Mouse (Mus musculus): Measurements from ENCODE around the gene Shq1. TPM values are rescaled to one million over a fixed set of nuclear protein-coding genes. Genes with fewer than 3 reads are reported as not detected.

Shq1 gene
- total and polyA plus RNA-seq, 3 experiments = 4.5 to 8.6 (median 8.5) TPM

- no peak for DNase-seq
These were observed 2.1 kb downstream of the Shq1 start for GRCm38 (mm10) chr6:100668858-100669257.

- DNase-seq = no peak
These were observed 3.3 kb downstream of the Shq1 start for GRCm38 (mm10) chr6:100667644-100668043.

GRCm38 (mm10) chr6:100662224-100662623, 8.7 kb downstream of the Shq1 start:
- no peak for DNase-seq

GRCm38 (mm10) chr6:100660395-100660794, 10.6 kb downstream of the Shq1 start:
- DNase-seq = peak; percentile 81

GRCm38 (mm10) chr6:100652535-100652934, 18.4 kb downstream of the Shq1 start:
- no peak for DNase-seq

GRCm38 (mm10) chr6:100647196-100647595, 23.8 kb downstream of the Shq1 start:
- no peak for DNase-seq

GRCm38 (mm10) chr6:100645469-100646201, 25.3 kb downstream of the Shq1 start:
- peak; percentile 79 for DNase-seq

GRCm38 (mm10) chr6:100644631-100645030, 26.3 kb downstream of the Shq1 start:
- peak; percentile 49 for DNase-seq

GRCm38 (mm10) chr6:100642786-100643185, 28.2 kb downstream of the Shq1 start:
- no peak for DNase-seq

- no peak for DNase-seq
These were observed 30.4 kb downstream of the Shq1 start for GRCm38 (mm10) chr6:100640591-100640990.

- no peak for DNase-seq
These were observed 41.9 kb downstream of the Shq1 start for GRCm38 (mm10) chr6:100629086-100629485.

- DNase-seq = no peak
These were observed 42.7 kb downstream of the Shq1 start for GRCm38 (mm10) chr6:100628223-100628622.

GRCm38 (mm10) chr6:100623922-100624321, 47.0 kb downstream of the Shq1 start:
- no peak for DNase-seq

GRCm38 (mm10) chr6:100622861-100623507, 48.0 kb downstream of the Shq1 start:
- DNase-seq = no peak

GRCm38 (mm10) chr6:100620411-100620810, 50.5 kb downstream of the Shq1 start:
- no peak for DNase-seq

- DNase-seq = no peak
These were observed 51.6 kb downstream of the Shq1 start for GRCm38 (mm10) chr6:100619309-100619708.

GRCm38 (mm10) chr6:100616133-100616532, 54.8 kb downstream of the Shq1 start:
- no peak for DNase-seq

- DNase-seq = no peak
These were observed 57.2 kb downstream of the Shq1 start for GRCm38 (mm10) chr6:100613593-100614267.

GRCm38 (mm10) chr6:100610897-100611575, 59.9 kb downstream of the Shq1 start:
- no peak for DNase-seq

- no peak for DNase-seq
These were observed 60.8 kb downstream of the Shq1 start for GRCm38 (mm10) chr6:100610182-100610581.

GRCm38 (mm10) chr6:100609256-100609655, 61.7 kb downstream of the Shq1 start:
- no peak for DNase-seq

GRCm38 (mm10) chr6:100608429-100608828, 62.5 kb downstream of the Shq1 start:
- DNase-seq = no peak

- no peak for DNase-seq
These were observed 64.2 kb downstream of the Shq1 start for GRCm38 (mm10) chr6:100606805-100607204.
